ENCODE assay signal across 10 mouse cellular contexts in genomic region chr16:33191671-33192091, GRCm38 (mm10). TPM values are rescaled to one million over a fixed set of nuclear protein-coding genes. Genes with fewer than 3 reads are reported as not detected.
A peak's percentile ranks its signal among the peaks of the same experiment; 100 is the strongest.
DNase-seq lines count a peak whose midpoint lies in the region; ATAC-seq and TF ChIP-seq lines count a peak whose summit lies in the region.
"Had no signal": no experiment of that assay in that cellular context is flagged by ENCODE, and none has a peak within 500 bp of the region (broad histone marks: within the 10 kb centered on the region; RNA-seq: fewer than 3 reads in every experiment).

No protein-coding gene starts in this region.

- H3K36me3 ChIP-seq in hindbrain, postnatal 0 days (ENCODE audit: insufficient read depth, low read length): no peaks in the 10 kb centered on the region
- 0 out of 2 replicates have a peak, but pooled peaks cover 2% of the 10 kb centered on the region for H3K36me3 ChIP-seq in hindbrain, embryonic 16.5 days (ENCODE audit: control insufficient read depth, insufficient read depth, low read length)
- H3K36me3 ChIP-seq in hindbrain, embryonic 14.5 days (replicated peaks; ENCODE audit: control insufficient read depth, insufficient read depth): peaks cover 8% of the 10 kb centered on the region

- no peak overlapping the region for H3K4me3 ChIP-seq in hindbrain, postnatal 0 days (ENCODE audit: low read length)
- H3K4me3 ChIP-seq in hindbrain, embryonic 16.5 days (ENCODE audit: low read length): no peak overlapping the region
- H3K4me3 ChIP-seq in hindbrain, embryonic 14.5 days (replicated peaks; ENCODE audit: low read length): no peak overlapping the region

- DNase-seq in hindbrain, postnatal 0 days (ENCODE audit: low spot score): no peak
- DNase-seq in adrenal gland, postnatal 25 days: peak; percentile 23
- peak; percentile 74 to 77 for DNase-seq in kidney, adult 8-10 months
- peak; percentile 64 for DNase-seq in lung, postnatal 10 days
- DNase-seq in spleen, postnatal 14 days (ENCODE audit: low spot score in 2 of 2): no peak
- no peak for DNase-seq in hindbrain, embryonic 14.5 days (ENCODE audit: low spot score)

- no peak for ATAC-seq in hindbrain, postnatal 0 days
- ATAC-seq in hindbrain, embryonic 16.5 days: no peak
- ATAC-seq in CD4-positive, CD25-positive, alpha-beta regulatory T cell, adult 4 months: no peak
- ATAC-seq in hindbrain, embryonic 14.5 days (ENCODE audit: low FRiP score): no peak
- ATAC-seq: forebrain, embryonic 14.5 days had no signal

- H3K27me3 ChIP-seq in hindbrain, postnatal 0 days (ENCODE audit: insufficient read depth, low read length): no peaks in the 10 kb centered on the region
- no peaks in the 10 kb centered on the region for H3K27me3 ChIP-seq in hindbrain, embryonic 16.5 days (replicated peaks; ENCODE audit: control insufficient read depth, insufficient read depth, low read length)
- no peaks in the 10 kb centered on the region for H3K27me3 ChIP-seq in hindbrain, embryonic 14.5 days (ENCODE audit: control insufficient read depth, insufficient read depth, low read length)

- H3K9ac ChIP-seq in hindbrain, postnatal 0 days (replicated peaks; ENCODE audit: low read length): no peak overlapping the region
- H3K9ac ChIP-seq in hindbrain, embryonic 16.5 days (ENCODE audit: low read depth, low read length): no peak overlapping the region
- no peak overlapping the region for H3K9ac ChIP-seq in hindbrain, embryonic 14.5 days
- H3K9ac ChIP-seq: liver, embryonic 14.5 days had no signal

- TF ChIP-seq CTCF in hindbrain, postnatal 0 days (IDR thresholded peaks at IDR 0.05; ENCODE audit: low read depth): no peak

- H3K4me1 ChIP-seq in hindbrain, postnatal 0 days (ENCODE audit: insufficient read depth, low read length): peaks cover 10% of the 10 kb centered on the region; the same call in 1 of the 2 replicates
- peaks cover 21% of the 10 kb centered on the region for H3K4me1 ChIP-seq in hindbrain, embryonic 16.5 days (ENCODE audit: control insufficient read depth, insufficient read depth, low read depth, low read length)
- peaks cover 15% of the 10 kb centered on the region for H3K4me1 ChIP-seq in hindbrain, embryonic 14.5 days (replicated peaks; ENCODE audit: control insufficient read depth, insufficient read depth, low read length)

- WGBS in hindbrain, postnatal 0 days: 75% methylated on average over 2 of the region's 2 CpGs
- WGBS in hindbrain, embryonic 16.5 days: 82% methylated on average over 2 of the region's 2 CpGs
- 76% methylated on average over 2 of the region's 2 CpGs for WGBS in hindbrain, embryonic 14.5 days

- H3K27ac ChIP-seq in hindbrain, postnatal 0 days: no peak overlapping the region
- H3K27ac ChIP-seq in hindbrain, embryonic 16.5 days (ENCODE audit: low read depth, low read length): no peak overlapping the region
- no peak overlapping the region for H3K27ac ChIP-seq in hindbrain, embryonic 14.5 days
- H3K27ac ChIP-seq: liver, embryonic 14.5 days had no signal

- 0 out of 2 replicates have a peak overlapping the region, but pooled peaks have one; percentile 1 for H3K4me2 ChIP-seq in hindbrain, postnatal 0 days (ENCODE audit: low read depth, low read length)
- no peak overlapping the region for H3K4me2 ChIP-seq in hindbrain, embryonic 16.5 days (ENCODE audit: low read length)
- H3K4me2 ChIP-seq in hindbrain, embryonic 14.5 days (replicated peaks): no peak overlapping the region

- no peaks in the 10 kb centered on the region for H3K9me3 ChIP-seq in hindbrain, postnatal 0 days (ENCODE audit: low read length)
- H3K9me3 ChIP-seq in hindbrain, embryonic 16.5 days (ENCODE audit: control insufficient read depth, low read length): no peaks in the 10 kb centered on the region
- H3K9me3 ChIP-seq in hindbrain, embryonic 14.5 days (ENCODE audit: control insufficient read depth, low read length): no peaks in the 10 kb centered on the region

RNA-seq across cellular contexts. Expression of gene Osbpl11, which starts 6.8 kb away (rescaled TPM):
- total RNA-seq in hindbrain, postnatal 0 days (2014; rRNA removed): 23.6 and 25.0 TPM in 2 replicates
- 10.8 and 10.9 TPM in 2 replicates for polyA plus RNA-seq in hindbrain, postnatal 0 days (2015; fragmentation: Nextera tagmentation; extraction: Ambion mirVana)
- 11.7 and 15.3 TPM in 2 replicates for polyA plus RNA-seq in hindbrain, embryonic 16.5 days (2015; fragmentation: Nextera tagmentation; extraction: Ambion mirVana)
- 40.1 and 42.8 TPM in 2 replicates for total RNA-seq in adrenal gland, postnatal 25 days (2021)
- polyA plus RNA-seq in CD4-positive, CD25-positive, alpha-beta regulatory T cell, adult 4 months (2017; shearing (Covaris generic)): 1 to 10 TPM; 5.1 to 8.6 TPM
- polyA plus RNA-seq in hindbrain, embryonic 14.5 days (2014; fragmentation: Nextera tagmentation; extraction: Ambion mirVana): 18.0 and 20.9 TPM in 2 replicates

RNA-seq across cellular contexts. Expression of gene Snx4, which starts 59.6 kb away (rescaled TPM):
- 46.4 and 52.8 TPM in 2 replicates for total RNA-seq in hindbrain, postnatal 0 days (2014; rRNA removed)
- polyA plus RNA-seq in hindbrain, postnatal 0 days (2015; fragmentation: Nextera tagmentation; extraction: Ambion mirVana): 99.4 and 103 TPM in 2 replicates
- 87.3 and 103 TPM in 2 replicates for polyA plus RNA-seq in hindbrain, embryonic 16.5 days (2015; fragmentation: Nextera tagmentation; extraction: Ambion mirVana)
- total RNA-seq in adrenal gland, postnatal 25 days (2021): 41.3 and 53.2 TPM in 2 replicates
- polyA plus RNA-seq in CD4-positive, CD25-positive, alpha-beta regulatory T cell, adult 4 months (2017; shearing (Covaris generic)): 10 to 100 TPM; 87.7 to 96.3 TPM
- polyA plus RNA-seq in hindbrain, embryonic 14.5 days (2014; fragmentation: Nextera tagmentation; extraction: Ambion mirVana): 94.9 and 105 TPM in 2 replicates

Comparison
In these comparisons a context has a peak if more than half of its experiments do, and no peak if none do; other contexts are left out.
1. DNase-seq: peak in adrenal gland, postnatal 25 days (single experiment), kidney, adult 8-10 months (2 of 2) and lung, postnatal 10 days (single experiment); none in hindbrain, postnatal 0 days (single experiment), spleen, postnatal 14 days (0 of 2) and hindbrain, embryonic 14.5 days (single experiment).